Mouse (Mus musculus) left cerebral cortex, adult 11 months (tissue): Measurements from ENCODE around the gene Hnrnpul1.
"Not testable (repeated sequence)": the region's sequence is repeated elsewhere in the genome, so short reads cannot be mapped to it uniquely, and the experiment has no call there.

Source experiments
- DNase-seq: peaks from one replicate; pipeline ENCODE4 v3.0.0; 2022; ENCODE audit warnings: low spot score

The Hnrnpul1 gene

DNA sequence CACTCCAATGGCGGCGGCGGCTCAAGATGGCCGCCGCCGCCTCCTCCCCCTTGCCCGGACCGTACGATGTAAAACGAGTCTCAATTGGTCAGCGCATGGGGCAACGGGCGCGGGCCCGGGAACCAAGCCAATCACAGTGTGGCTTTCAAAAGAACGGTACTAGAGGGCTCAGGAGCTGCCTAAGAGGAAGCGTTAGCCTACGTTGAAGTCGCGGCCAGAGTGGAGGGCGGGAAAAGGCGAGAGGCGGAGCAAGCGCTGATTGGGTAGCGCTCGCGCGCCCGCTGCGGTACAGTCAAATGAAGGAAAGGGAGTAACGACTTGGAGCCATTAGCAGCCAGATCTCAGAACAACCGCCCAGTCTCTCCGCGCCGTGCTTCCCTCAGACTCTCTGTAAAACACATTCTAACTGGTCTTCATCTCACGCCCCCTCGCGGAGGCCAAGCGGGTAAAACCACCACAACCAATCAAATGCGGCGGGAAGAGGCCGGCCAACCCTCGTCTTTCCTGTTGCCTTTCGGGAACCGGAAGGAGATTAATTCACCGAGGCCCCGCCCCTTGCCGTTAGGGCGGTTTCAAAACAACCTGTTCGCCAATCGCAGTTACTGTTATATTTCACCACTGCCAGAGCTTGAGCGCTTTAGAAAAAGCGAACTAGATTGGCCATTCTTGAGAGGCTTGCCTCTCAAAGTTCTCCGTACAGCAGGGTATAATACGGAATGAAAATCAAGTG lies at the start of gene Hnrnpul1:
Gene Hnrnpul1, minus strand, starts transcription at position 20 of the 730 bp plus-strand sequence.
- DNase-seq, result peak; percentile 99

DNA sequence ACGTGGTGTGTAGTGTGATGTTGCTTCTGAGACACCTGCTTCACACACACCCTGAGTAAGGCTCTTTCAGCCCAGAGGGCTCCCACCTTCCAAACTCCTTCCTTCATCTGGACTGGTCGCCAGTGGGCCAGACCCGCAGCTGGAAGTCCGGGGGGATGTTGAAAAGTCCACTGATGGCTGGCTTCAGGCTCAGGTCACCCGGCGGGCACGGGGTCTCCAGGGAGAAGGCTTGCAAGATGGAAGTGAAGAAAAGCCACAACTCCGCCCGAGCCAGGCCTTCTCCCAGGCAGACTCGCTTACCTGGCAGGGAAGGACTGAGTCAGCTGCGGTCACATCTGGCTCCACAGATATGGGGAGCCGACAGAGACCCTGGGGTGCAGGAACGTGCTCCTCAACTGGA lies 48.9 kb upstream of the Hnrnpul1 start:
- no peak for DNase-seq

- DNase-seq, result no peak
Observed at GRCm38 (mm10) chr7:25802241-25803125, 47.9 kb upstream of the Hnrnpul1 start.

- DNase-seq, result no peak
Observed at GRCm38 (mm10) chr7:25801031-25801430, 46.5 kb upstream of the Hnrnpul1 start.

DNA sequence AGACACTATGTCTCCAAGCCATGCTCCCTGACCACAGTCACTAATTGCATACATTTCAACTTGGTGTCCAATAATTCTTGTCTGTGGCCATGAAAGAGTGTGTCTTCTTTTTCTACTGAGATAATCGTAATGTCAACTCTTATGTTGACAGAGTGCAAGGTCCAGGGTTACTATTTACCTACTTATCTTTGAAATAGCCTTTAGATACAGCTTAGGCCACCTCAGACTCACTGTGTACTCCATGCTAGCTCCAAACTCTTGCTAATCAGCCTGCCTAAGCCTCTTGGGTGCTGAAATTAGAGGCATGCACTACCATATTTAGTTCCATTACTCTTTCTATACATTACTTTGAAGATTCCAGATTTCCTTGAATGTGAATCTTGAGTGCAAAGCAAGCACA lies 44.8 kb upstream of the Hnrnpul1 start:
- DNase-seq, result no peak

GRCm38 (mm10) chr7:25798540-25798939 lies 44.0 kb upstream of the Hnrnpul1 start:
- DNase-seq, result no peak

- DNase-seq, result no peak
Observed at GRCm38 (mm10) chr7:25794775-25795174, 40.2 kb upstream of the Hnrnpul1 start.

- no peak for DNase-seq
Observed at GRCm38 (mm10) chr7:25793679-25794078, 39.1 kb upstream of the Hnrnpul1 start.

- not testable (repeated sequence) for DNase-seq
Observed at GRCm38 (mm10) chr7:25792966-25793365, 38.4 kb upstream of the Hnrnpul1 start.

GRCm38 (mm10) chr7:25790615-25791014 lies 36.1 kb upstream of the Hnrnpul1 start:
- DNase-seq, result no peak

GRCm38 (mm10) chr7:25789129-25789440 lies 34.5 kb upstream of the Hnrnpul1 start:
- no peak for DNase-seq

- no peak for DNase-seq
Observed at GRCm38 (mm10) chr7:25788220-25789128, 33.9 kb upstream of the Hnrnpul1 start, which contains the start of gene Axl. Gene Axl (minus strand): TSS chr7:25788705.

DNA sequence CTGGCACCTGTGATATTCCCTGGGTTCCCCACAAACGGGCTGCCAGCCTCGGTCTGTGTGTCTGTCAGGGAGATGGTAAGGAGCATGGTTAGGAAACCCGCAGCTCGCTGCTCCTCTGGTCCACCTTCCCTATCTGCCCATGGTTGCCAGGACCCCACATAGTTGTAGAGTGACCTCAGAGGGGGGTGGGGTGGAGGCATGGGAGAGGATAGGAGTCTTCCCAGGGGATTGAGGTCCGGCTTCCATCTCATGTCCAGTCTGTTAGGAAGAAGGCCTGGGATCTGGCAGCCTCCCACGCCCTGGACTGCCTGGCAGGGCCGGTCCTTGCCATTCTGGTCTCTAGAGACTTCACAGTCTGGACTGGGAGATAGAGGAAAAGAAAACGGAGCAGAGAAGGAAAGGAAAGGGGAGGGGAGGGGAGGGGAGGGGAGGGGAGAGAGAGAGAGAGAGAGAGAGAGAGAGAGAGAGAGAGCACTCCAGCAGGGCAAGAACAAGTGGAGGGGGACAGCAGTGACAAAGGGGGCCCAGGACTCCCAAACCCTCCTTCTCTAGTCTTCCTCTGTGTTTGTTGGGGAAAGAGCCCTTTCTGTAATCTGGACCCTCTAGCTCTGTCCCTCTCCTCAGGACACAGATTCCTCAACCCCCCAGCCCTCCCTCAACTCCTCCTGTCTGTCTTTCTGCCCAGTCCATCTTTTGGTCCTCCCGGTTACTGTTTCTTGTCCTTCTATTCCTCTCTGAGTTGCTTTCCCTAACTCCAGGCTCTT lies 33.1 kb upstream of the Hnrnpul1 start:
- DNase-seq, result no peak

DNA sequence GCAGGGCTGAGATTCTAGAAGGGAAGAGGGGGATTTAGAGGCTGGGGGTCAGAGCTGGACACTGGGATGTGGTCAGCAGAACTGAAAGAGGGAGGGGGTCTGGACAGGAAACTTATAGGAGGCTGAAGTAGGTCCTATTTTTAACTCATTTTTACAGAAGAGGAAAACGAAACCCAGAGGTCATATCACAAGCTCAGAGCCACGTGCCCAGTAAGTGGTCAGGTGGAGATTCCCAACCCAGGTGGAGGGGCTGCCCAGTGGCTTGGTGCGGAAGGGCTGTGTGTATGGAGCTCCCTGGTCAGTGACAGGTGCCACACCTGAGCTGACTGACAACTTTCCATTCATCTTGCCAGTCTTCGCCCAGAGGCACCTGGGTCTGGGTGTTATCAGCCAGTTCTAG lies 32.4 kb upstream of the Hnrnpul1 start:
- DNase-seq, result no peak

GRCm38 (mm10) chr7:25785752-25786151 lies 31.2 kb upstream of the Hnrnpul1 start:
- DNase-seq, result no peak

DNA sequence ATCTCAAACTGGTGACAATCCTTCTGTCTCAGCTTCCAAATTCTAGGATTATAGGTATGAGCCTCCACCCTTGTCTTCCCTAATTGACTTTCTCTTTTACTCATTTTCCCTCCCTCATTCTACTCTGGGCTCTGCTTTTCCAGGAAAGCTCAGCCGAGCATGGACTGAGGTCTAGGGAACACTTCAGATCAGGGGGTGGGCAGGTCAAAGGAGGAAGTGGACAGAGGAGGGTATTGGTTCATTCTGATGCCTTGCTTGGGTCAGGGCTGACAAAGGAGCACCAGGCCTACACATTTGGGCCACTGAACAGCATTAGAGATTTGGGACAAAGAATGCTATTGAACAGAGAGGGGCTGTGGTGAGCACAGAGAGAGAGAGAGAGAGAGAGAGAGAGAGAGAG lies 30.3 kb upstream of the Hnrnpul1 start:
- no peak for DNase-seq

- no peak for DNase-seq
Observed at GRCm38 (mm10) chr7:25783746-25784145, 29.2 kb upstream of the Hnrnpul1 start.

- DNase-seq, result no peak
Observed at GRCm38 (mm10) chr7:25782744-25783143, 28.2 kb upstream of the Hnrnpul1 start.

DNA sequence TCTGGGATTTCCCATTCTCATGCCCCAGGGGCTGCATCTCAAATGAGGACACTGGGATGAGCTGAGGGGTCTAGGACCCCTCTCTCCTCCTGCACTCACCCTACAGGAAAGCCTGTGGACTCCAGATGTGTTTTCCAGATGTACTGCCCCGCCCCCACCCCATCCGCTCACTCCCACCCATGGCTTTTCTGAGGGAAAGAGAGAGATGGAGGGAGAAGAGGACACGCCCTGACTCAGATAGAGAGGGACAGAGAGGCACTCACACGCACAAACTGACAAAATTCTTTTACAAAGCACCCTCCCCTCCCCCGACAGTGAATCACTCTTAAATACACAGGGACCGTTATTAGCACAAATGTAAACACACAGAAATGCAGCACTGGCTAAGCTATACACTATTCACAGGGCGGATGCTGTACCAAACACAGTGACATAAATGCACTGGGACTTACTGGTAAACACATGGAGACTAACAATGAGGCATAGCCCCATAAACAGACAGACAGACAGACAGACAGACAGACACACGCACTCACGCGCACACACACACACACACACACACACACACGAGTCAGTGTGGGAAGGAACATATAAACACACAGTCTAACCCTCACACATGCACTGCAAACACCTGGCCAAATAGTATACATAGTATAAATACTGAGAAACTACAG lies 27.5 kb upstream of the Hnrnpul1 start:
- DNase-seq, result no peak

GRCm38 (mm10) chr7:25781321-25781936 lies 26.9 kb upstream of the Hnrnpul1 start:
- DNase-seq, result no peak
